Mouse (Mus musculus): ENCODE measurements around the gene Dpf2. TPM values are rescaled to one million over a fixed set of nuclear protein-coding genes. Genes with fewer than 3 reads are reported as not detected.
A peak's percentile ranks its signal among the peaks of the same experiment; 100 is the strongest.

The Dpf2 gene
- total and polyA plus RNA-seq, 2 experiments from 2014 or later = 69.5 to 77.4 TPM

DNA sequence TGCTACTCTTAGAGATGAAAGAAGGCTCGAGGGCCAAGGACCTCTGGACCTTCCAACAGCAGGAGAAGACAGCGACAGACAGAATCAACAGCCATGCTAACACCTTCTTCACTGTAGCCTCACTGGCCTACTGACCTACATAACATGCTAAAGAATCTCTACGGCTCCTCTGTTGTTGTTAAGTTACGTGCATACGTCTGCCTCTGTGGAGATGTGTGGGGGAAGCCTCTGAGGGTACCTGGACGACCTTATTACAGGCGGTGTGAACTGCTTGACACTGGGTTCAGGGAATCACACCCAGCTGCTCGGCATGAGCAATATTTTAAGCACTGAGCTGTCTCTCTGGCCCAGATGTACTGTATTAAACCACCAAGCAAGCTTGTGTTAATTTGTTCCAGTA lies 14.7 kb upstream of the Dpf2 start:
- TF ChIP-seq CTCF (IDR thresholded peaks at IDR 0.05; ENCODE audit: low read depth) = no peak
- ATAC-seq (no peak), DNase-seq (ENCODE audit: low spot score) (no peak)
- no peak overlapping the region for H3K4me3 ChIP-seq (ENCODE audit: low read length)
- no peak overlapping the region for H3K4me2 ChIP-seq (ENCODE audit: low read depth, low read length)
- no peak overlapping the region for H3K9ac ChIP-seq (replicated peaks; ENCODE audit: low read length)
- H3K36me3 ChIP-seq (ENCODE audit: insufficient read depth, low read length) = no peaks in the 10 kb centered on the region
- WGBS = 71% methylated on average over 8 of the region's 8 CpGs
- H3K27me3 ChIP-seq (ENCODE audit: insufficient read depth, low read length) = no peaks in the 10 kb centered on the region
- H3K4me1 ChIP-seq (ENCODE audit: insufficient read depth, low read length) = no peaks in the 10 kb centered on the region
- no peaks in the 10 kb centered on the region for H3K9me3 ChIP-seq (ENCODE audit: low read length)
- H3K27ac ChIP-seq = no peak overlapping the region

GRCm38 (mm10) chr19:5927026-5927425 lies 14.2 kb upstream of the Dpf2 start:
- Histone ChIP-seq H3K27ac (no peak overlapping the region), H3K27me3 (ENCODE audit: insufficient read depth, low read length) (no peaks in the 10 kb centered on the region), H3K4me3 (ENCODE audit: low read length) (no peak overlapping the region), H3K4me2 (ENCODE audit: low read depth, low read length) (no peak overlapping the region), H3K9me3 (ENCODE audit: low read length) (no peaks in the 10 kb centered on the region), H3K9ac (replicated peaks; ENCODE audit: low read length) (no peak overlapping the region), H3K4me1 (ENCODE audit: insufficient read depth, low read length) (no peaks in the 10 kb centered on the region), H3K36me3 (ENCODE audit: insufficient read depth, low read length) (no peaks in the 10 kb centered on the region)
- 74% methylated on average over 11 of the region's 11 CpGs for WGBS
- DNase-seq (ENCODE audit: low spot score) = no peak
- ATAC-seq = no peak
- TF ChIP-seq CTCF (IDR thresholded peaks at IDR 0.05; ENCODE audit: low read depth) = no peak

- Histone ChIP-seq H3K4me2 (ENCODE audit: low read depth, low read length) (peak overlapping the region; percentile 92), H3K27ac (peak overlapping the region; percentile 82), H3K4me3 (ENCODE audit: low read length) (peak overlapping the region; percentile 66), H3K36me3 (ENCODE audit: insufficient read depth, low read length) (no peaks in the 10 kb centered on the region), H3K9ac (replicated peaks; ENCODE audit: low read length) (peak overlapping the region; percentile 52), H3K4me1 (ENCODE audit: insufficient read depth, low read length) (no peaks in the 10 kb centered on the region), H3K27me3 (ENCODE audit: insufficient read depth, low read length) (no peaks in the 10 kb centered on the region), H3K9me3 (ENCODE audit: low read length) (no peaks in the 10 kb centered on the region)
- ATAC-seq = no peak
- 25% methylated on average over 11 of the region's 11 CpGs for WGBS
- TF ChIP-seq CTCF (IDR thresholded peaks at IDR 0.05; ENCODE audit: low read depth) = no peak
- DNase-seq (ENCODE audit: low spot score) = no peak
Measured at GRCm38 (mm10) chr19:5925311-5925855, 12.6 kb upstream of the Dpf2 start.

GRCm38 (mm10) chr19:5924713-5925093 lies 11.9 kb upstream of the Dpf2 start, which contains the start of gene Cdc42ep2:
Cdc42ep2 (minus strand) TSS chr19:5924816.
- Histone ChIP-seq H3K4me3 (ENCODE audit: low read length) (peak within 1 kb of the TSS; percentile 66), H3K9ac (replicated peaks; ENCODE audit: low read length) (peak within 1 kb of the TSS; percentile 66), H3K27ac (peak within 1 kb of the TSS; percentile 82), H3K4me2 (ENCODE audit: low read depth, low read length) (peak within 1 kb of the TSS; percentile 92), H3K9me3 (ENCODE audit: low read length) (no peaks in the 10 kb centered on the region), H3K27me3 (ENCODE audit: insufficient read depth, low read length) (no peaks in the 10 kb centered on the region), H3K36me3 (ENCODE audit: insufficient read depth, low read length) (no peaks in the 10 kb centered on the region), H3K4me1 (ENCODE audit: insufficient read depth, low read length) (no peaks in the 10 kb centered on the region)
- peak; percentile 96 for DNase-seq (ENCODE audit: low spot score)
- TF ChIP-seq CTCF (IDR thresholded peaks at IDR 0.05; ENCODE audit: low read depth) = no peak
- peak; percentile 94 for ATAC-seq
- under 1% methylated on average over 18 of the region's 18 CpGs for WGBS

DNA sequence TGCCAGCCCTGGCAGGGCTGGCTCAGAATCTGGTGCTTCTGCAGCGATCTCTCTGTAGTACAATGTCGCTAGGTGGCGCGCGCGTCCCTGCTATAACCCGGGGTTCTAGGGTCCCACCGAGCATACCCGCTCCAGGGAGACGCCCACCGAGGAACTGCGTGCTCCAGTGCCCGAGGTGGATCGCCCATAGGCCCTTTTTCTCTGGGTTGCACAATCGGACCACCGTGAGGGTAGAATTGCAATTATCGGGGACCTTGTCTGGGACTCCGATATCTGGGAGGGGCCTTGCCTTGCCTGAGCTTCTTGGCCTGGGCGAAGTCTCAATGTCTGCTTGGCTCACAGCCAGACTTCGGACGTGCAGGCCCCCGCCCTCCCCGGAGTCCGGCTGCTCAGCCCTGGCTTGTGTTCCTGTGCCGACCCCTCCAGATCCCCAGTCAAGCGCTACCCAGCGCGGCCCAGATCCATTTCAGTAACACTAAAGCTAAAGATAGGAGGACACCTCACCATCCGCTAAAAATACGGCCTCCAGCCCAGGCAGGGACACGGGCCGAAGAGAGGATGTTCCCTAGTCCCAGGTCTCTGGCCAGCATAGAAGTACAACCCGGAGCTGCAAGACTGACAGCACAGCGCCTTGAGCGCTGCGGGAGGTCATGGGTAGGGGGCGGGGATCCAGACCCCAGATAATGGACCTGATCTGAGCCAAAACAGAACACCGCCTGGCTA lies 11.3 kb upstream of the Dpf2 start:
- under 1% methylated on average over 38 of the region's 38 CpGs for WGBS
- peak; percentile 80 for ATAC-seq

DNA sequence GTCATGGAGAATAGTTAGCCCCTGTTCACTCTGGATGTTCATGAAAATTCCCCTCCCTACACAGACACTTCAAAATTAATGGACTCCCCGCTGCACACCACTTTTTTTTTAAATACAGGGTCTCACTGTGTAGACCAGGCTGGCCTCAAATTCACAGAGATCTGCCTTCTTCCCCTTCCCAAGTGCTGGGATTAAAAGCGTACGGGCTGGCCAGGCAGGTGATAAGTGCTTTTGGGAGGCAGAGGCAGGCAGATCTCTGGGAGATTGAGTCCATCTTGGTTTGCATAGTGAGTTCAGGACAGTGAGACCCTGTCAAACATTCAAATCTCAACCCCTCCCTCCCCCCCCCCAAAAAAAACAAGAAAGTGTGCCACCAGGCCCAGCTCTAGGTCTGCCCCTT lies 10.2 kb upstream of the Dpf2 start:
- 0 out of 2 replicates have a peak overlapping the region, but pooled peaks have one; percentile 24 for H3K9ac ChIP-seq (replicated peaks; ENCODE audit: low read length)
- no peak overlapping the region for H3K4me3 ChIP-seq (ENCODE audit: low read length)
- TF ChIP-seq CTCF (IDR thresholded peaks at IDR 0.05; ENCODE audit: low read depth) = no peak
- 98% methylated on average over 3 of the region's 3 CpGs for WGBS
- H3K27me3 ChIP-seq (ENCODE audit: insufficient read depth, low read length) = no peaks in the 10 kb centered on the region
- DNase-seq (ENCODE audit: low spot score) (no peak), ATAC-seq (no peak)
- H3K4me1 ChIP-seq (ENCODE audit: insufficient read depth, low read length) = no peaks in the 10 kb centered on the region
- no peak overlapping the region for H3K4me2 ChIP-seq (ENCODE audit: low read depth, low read length)
- no peaks in the 10 kb centered on the region for H3K9me3 ChIP-seq (ENCODE audit: low read length)
- H3K27ac ChIP-seq = no peak overlapping the region
- peaks cover 7% of the 10 kb centered on the region for H3K36me3 ChIP-seq (ENCODE audit: insufficient read depth, low read length)

More for the DNA sequence above, 11.3 kb upstream of the Dpf2 start:
- peak overlapping the region; percentile 82 for H3K27ac ChIP-seq
- no peaks in the 10 kb centered on the region for H3K4me1 ChIP-seq (ENCODE audit: insufficient read depth, low read length)
- peak overlapping the region; percentile 66 for H3K9ac ChIP-seq (replicated peaks; ENCODE audit: low read length)
- no peaks in the 10 kb centered on the region for H3K9me3 ChIP-seq (ENCODE audit: low read length)
- H3K4me3 ChIP-seq (ENCODE audit: low read length) = peak overlapping the region; percentile 66
- H3K27me3 ChIP-seq (ENCODE audit: insufficient read depth, low read length) = no peaks in the 10 kb centered on the region
- peak; percentile 96 for DNase-seq (ENCODE audit: low spot score)
- no peaks in the 10 kb centered on the region for H3K36me3 ChIP-seq (ENCODE audit: insufficient read depth, low read length)
- peak; percentile 88 for TF ChIP-seq CTCF (IDR thresholded peaks at IDR 0.05; ENCODE audit: low read depth)
- H3K4me2 ChIP-seq (ENCODE audit: low read depth, low read length) = peak overlapping the region; percentile 92
